In genomic region chr11:31822556-31822955, GRCm38 (mm10) we compare ENCODE assay signal across 11 mouse cellular contexts. TPM values are rescaled to one million over a fixed set of nuclear protein-coding genes. Genes with fewer than 3 reads are reported as not detected.
DNase-seq lines count a peak whose midpoint lies in the region; ATAC-seq and TF ChIP-seq lines count a peak whose summit lies in the region.
"Had no signal": no experiment of that assay in that cellular context is flagged by ENCODE, and none has a peak within 500 bp of the region (broad histone marks: within the 10 kb centered on the region; RNA-seq: fewer than 3 reads in every experiment).

No protein-coding gene starts in this region.

- no peak overlapping the region for H3K4me2 ChIP-seq in hindbrain, embryonic 14.5 days (replicated peaks)

- ATAC-seq in hindbrain, embryonic 14.5 days (ENCODE audit: low FRiP score) = no peak
- no peak for ATAC-seq in megakaryocyte-erythroid progenitor cell, adult 5-6 weeks (replicated peaks; ENCODE audit: low FRiP score, low TSS enrichment, poor library complexity, severe bottlenecking)

- DNase-seq in kidney, adult 2 months = no peak
- DNase-seq in kidney, postnatal 14 days = no peak
- no peak for DNase-seq in testis, postnatal 14 days (ENCODE audit: low spot score)
- no peak for DNase-seq in hindbrain, embryonic 14.5 days (ENCODE audit: low spot score)
- DNase-seq in cerebellum, postnatal 36 days = no peak
- DNase-seq: cerebellum, adult 9-11 months; right cerebral cortex, postnatal 4 days; thymus, adult 18-20 months had no signal

- 48% methylated on average over 9 of the region's 9 CpGs for WGBS in kidney, adult 2 months
- 87% methylated on average over 9 of the region's 9 CpGs for WGBS in hindbrain, embryonic 14.5 days

- no peak for TF ChIP-seq POLR2A in kidney, adult 2 months (IDR thresholded peaks at IDR 0.05; ENCODE audit: low read depth, low read length)
- TF ChIP-seq POLR2A in testis, adult 2 months (IDR thresholded peaks at IDR 0.05; ENCODE audit: control insufficient read depth, low read depth, low read length) = no peak

- H3K4me1 ChIP-seq in kidney, adult 2 months (ENCODE audit: control insufficient read depth, insufficient read depth, low read length) = peaks cover 44% of the 10 kb centered on the region
- H3K4me1 ChIP-seq in testis, adult 2 months (ENCODE audit: control insufficient read depth, insufficient read depth, low read length) = peaks cover 13% of the 10 kb centered on the region
- peaks cover 15% of the 10 kb centered on the region for H3K4me1 ChIP-seq in hindbrain, embryonic 14.5 days (replicated peaks; ENCODE audit: control insufficient read depth, insufficient read depth, low read length)

- H3K4me3 ChIP-seq in kidney, adult 2 months (ENCODE audit: insufficient read depth, low read depth, low read length) = peak overlapping the region; percentile 13; the same call in 1 of the 2 replicates
- H3K4me3 ChIP-seq in testis, adult 2 months (ENCODE audit: control insufficient read depth, low read depth, low read length) = peak overlapping the region; percentile 58
- no peak overlapping the region for H3K4me3 ChIP-seq in hindbrain, embryonic 14.5 days (replicated peaks; ENCODE audit: low read length)

- no peaks in the 10 kb centered on the region for H3K9me3 ChIP-seq in hindbrain, embryonic 14.5 days (ENCODE audit: control insufficient read depth, low read length)
- H3K9me3 ChIP-seq: G1E had no signal

- no peak for TF ChIP-seq CTCF in kidney, adult 2 months (conservative IDR thresholded peaks at IDR 0.05; ENCODE audit: insufficient read depth, insufficient read length, low read depth, low read length)
- no peak for TF ChIP-seq CTCF in testis, adult 2 months (IDR thresholded peaks at IDR 0.05; ENCODE audit: control insufficient read depth, insufficient read depth, insufficient replicate concordance, low read depth, low read length)

- no peak overlapping the region for H3K9ac ChIP-seq in hindbrain, embryonic 14.5 days

- no peaks in the 10 kb centered on the region for H3K36me3 ChIP-seq in kidney, adult 2 months (ENCODE audit: control insufficient read depth, insufficient read depth, low read length)
- H3K36me3 ChIP-seq in testis, adult 2 months (ENCODE audit: control insufficient read depth, insufficient read depth, low read length) = no peaks in the 10 kb centered on the region
- no peaks in the 10 kb centered on the region for H3K36me3 ChIP-seq in hindbrain, embryonic 14.5 days (replicated peaks; ENCODE audit: control insufficient read depth, insufficient read depth)
- H3K36me3 ChIP-seq: G1E had no signal

- H3K27ac ChIP-seq in kidney, adult 2 months (ENCODE audit: insufficient read depth, low read depth, low read length) = peak overlapping the region; percentile 98
- no peak overlapping the region for H3K27ac ChIP-seq in testis, adult 2 months (ENCODE audit: control insufficient read depth, insufficient read depth, low read depth, low read length)
- peak overlapping the region; percentile 10; the same call in 1 of the 2 replicates for H3K27ac ChIP-seq in hindbrain, embryonic 14.5 days

- H3K27me3 ChIP-seq in kidney, adult 2 months (replicated peaks; ENCODE audit: control insufficient read depth, insufficient read depth, low read length) = no peaks in the 10 kb centered on the region
- no peaks in the 10 kb centered on the region for H3K27me3 ChIP-seq in testis, adult 2 months (ENCODE audit: control insufficient read depth, insufficient read depth, low read length)
- H3K27me3 ChIP-seq in hindbrain, embryonic 14.5 days (ENCODE audit: control insufficient read depth, insufficient read depth, low read length) = no peaks in the 10 kb centered on the region

RNA-seq across cellular contexts. Expression of gene Cpeb4, which starts 49.5 kb away (rescaled TPM):
- 27.2 and 30.0 TPM in 2 replicates for polyA plus RNA-seq in kidney, adult 2 months (2012; rRNA removed)
- 23.6 and 28.8 TPM in 2 replicates for polyA plus RNA-seq in testis, adult 2 months (2012; rRNA removed)
- 37.6 and 40.9 TPM in 2 replicates for polyA plus RNA-seq in hindbrain, embryonic 14.5 days (2014; fragmentation: Nextera tagmentation; extraction: Ambion mirVana)
- 9.9 and 10.2 TPM in 2 replicates for total RNA-seq in megakaryocyte-erythroid progenitor cell, adult 5-6 weeks (2014; fragmentation: Nextera tagmentation)
- 8.7 and 13.2 TPM in 2 replicates for total RNA-seq in megakaryocyte-erythroid progenitor cell, adult 5-6 weeks (2017)
